Mouse (Mus musculus) urinary bladder, adult 18-20 months (tissue): ENCODE data around the gene Adora1.
"Not testable (repeated sequence)": the region's sequence is repeated elsewhere in the genome, so short reads cannot be mapped to it uniquely, and the experiment has no call there.

ENCODE experiments used
- DNase-seq, 2 experiments: peaks; one replicate each; pipeline ENCODE4 v3.0.0; 2022; ENCODE audit warnings: low spot score in 2 of 2, mixed read lengths in 2 of 2

Gene Adora1

DNA sequence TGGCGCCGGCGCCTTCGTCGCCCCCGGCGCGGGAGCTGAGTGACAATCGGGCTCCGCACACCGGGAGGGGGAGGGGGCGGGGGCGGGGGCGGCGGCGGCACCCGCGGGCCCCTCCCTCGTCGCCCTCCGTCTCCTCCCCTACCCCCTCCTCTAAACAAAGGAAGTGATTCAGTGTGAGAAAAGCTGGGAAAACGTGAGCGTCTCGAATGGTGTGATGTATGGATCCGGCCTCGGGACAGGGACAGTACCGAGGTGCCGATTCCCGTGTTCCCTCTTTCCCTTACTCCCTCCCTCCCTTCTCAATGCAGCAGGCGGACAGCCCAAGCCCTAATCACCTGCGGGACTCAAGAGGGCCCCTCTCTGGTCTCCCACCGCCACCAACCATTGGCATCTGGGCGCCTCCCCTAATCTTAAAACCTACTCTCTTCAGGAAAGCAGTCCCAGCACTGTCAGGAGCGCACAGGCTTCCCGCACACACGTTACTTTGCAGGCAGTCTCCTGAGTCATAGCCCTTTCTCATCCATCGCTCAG is at the start of gene Adora1:
Gene Adora1 (minus strand): TSS at position 41 of the 531 bp plus-strand sequence.
- no peak for DNase-seq

- no peak for DNase-seq
Measured at GRCm38 (mm10) chr1:134283108-134283507, 47.9 kb upstream of the Adora1 start.

GRCm38 (mm10) chr1:134282342-134282741 is 47.1 kb upstream of the Adora1 start:
- no peak for DNase-seq

DNA sequence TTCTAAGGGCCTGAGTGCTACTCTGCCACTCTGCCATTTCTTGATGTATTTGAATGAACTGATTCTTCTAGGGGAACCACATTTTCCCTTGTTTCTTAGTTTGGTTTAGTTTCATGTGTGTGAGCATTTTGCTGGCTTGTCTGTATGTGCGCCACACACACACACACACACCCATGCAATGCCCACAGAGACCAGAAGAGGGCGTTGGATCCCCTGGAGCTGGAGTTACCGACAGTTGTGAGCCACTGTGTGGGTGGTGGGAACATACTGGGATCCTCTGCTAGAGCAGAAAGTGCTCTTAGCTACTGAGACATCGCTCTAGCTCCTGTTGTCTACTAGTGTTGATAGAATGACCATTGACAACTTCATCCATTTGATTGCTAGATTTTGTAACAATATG is 46.3 kb upstream of the Adora1 start:
- no peak for DNase-seq

DNA sequence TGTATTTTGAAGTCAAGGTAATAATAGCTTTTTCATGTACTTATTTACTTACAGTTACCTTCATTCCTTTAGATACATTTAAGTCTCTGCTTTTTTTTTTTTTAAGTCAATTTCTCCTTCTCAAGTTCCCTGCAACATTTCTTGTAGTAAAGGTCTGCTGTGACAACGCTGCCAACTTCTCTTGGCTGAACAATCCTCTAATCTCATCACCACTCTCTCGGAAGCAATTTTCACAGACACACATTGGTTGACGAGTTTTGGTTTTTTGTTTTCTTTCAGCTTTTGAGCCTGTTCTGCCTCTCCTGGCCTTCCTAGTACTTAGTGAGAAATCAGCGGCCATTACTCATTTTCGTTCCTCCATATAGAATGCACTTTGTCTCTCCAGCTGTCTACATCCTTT is 44.9 kb upstream of the Adora1 start:
- DNase-seq, result no peak

DNA sequence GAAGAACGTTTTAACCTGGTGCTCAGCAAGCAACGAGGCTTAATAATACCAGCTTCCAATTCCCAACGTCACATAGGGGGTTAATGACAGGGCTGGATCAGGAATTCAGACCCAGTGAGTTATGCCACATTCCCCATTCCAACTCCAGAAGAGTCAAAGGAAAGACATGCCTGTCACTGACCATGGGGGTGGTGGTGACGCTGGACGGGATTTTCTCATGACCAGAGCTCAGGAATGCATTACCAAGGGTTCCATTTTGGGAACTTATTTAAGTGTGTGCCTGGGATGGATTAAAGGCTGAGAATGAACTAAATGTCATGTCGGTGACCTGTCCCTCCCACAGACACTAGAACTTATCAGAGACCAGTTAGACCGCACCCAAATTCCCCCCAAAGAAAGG is 41.6 kb upstream of the Adora1 start:
- no peak for DNase-seq

DNA sequence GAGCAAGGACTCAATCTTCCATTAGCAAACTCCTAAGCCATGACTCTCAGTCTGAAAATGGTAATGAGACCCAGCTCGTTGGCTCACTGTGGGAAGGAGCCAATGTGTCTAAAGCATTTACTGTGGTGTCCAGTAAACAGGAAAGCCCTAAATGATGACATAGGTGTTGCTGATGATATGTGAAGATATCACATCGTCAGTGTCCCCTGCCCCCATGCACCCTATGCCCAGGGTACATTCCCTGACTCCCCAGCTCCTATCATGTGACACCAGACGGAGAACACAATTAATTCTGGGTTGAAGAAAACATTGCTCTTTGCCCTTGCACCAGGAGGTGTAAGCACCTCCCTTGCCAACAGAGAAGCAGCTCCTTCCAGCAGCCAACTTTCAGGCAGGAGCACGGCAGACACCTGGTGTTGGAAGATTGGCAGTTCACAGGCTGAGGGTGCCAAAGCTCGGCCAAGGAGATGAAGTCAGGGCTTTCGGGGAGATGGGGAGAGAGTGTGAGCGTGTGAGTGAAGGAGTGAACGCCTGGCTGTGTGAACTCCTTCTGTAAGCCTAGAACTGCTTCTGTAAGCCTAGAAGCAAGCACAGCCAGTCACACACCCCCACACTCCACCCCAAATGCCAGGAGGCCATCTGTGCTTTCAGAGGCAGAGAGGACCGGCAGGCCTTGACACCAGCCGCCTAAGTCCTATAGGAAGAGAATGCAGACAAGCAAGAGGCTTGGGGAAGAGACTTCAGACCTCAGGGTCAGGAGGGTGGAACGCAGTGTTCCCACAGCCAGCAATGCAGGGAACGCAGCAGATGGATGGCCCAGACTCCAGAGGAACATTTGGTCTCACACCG is 40.6 kb upstream of the Adora1 start:
- DNase-seq, result no peak

DNA sequence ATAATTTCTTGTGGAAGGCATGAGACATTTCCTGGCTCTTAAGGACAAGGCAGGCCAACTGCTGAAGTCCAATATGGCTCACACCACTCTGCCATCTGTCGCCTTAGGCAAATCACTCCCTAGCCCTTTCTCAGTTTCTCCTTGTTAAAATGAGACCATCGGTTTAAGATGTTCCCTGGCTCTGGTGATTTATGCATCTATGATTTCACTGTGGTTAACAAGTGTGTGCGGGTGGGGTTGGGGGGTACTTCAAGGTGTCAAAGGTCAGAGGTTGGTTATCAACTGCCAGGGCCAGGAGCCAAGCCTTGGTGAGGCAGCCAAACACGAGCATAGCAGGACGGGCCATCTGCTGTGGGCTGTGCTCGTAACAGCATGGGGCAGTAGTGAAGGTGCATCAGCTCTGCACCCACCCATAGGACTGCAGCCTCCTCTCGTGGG is 39.3 kb upstream of the Adora1 start:
- no peak for DNase-seq

- DNase-seq, result no peak
Measured at GRCm38 (mm10) chr1:134273493-134274395, 38.5 kb upstream of the Adora1 start.

DNA sequence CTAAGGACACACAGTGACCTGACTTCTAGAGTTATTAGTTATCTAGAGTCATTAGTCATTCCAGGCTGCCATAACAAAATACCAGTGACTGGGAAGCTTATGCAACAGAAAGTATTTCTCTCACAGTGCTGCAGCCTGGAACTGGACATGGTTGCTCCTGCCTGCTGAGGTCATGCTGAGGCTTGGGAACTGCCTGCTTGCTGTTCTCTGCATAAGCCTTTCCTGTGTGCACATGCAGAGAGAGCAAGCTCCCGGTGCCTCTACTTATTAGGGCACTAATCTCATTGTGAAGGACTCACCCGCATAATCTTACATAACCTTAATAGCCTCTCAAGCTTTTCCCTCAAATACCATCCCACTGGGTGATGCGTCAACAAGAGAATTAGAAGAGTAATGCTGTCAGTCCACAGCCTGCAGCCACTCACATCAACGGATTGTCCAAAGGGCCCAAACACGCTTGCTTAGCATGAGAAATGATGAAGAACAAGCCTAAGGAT is 37.6 kb upstream of the Adora1 start:
- no peak for DNase-seq

GRCm38 (mm10) chr1:134270026-134270425 is 34.8 kb upstream of the Adora1 start:
- DNase-seq, result no peak

DNA sequence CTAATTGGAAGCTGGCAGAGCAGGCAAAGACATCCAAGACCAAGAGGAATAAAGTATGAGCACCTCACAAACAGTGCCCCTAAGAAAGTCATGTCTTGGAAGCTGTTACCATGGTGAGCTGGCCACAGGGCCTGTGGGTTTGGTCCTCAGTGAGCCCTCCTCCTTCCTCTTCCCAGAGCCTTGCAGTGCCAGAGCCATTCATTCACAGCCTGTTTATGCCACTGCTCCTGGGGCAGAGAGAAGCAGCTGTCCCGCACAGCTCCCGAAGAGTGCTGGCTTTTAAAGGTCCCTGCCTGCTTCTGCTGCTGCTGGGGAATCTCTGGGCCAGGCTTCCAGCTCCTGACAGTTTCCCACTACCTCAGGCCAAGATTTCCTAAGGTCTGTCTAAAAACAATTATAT is 30.6 kb upstream of the Adora1 start:
- DNase-seq, result no peak

- no peak for DNase-seq
Measured at GRCm38 (mm10) chr1:134264341-134264740, 29.1 kb upstream of the Adora1 start.

DNA sequence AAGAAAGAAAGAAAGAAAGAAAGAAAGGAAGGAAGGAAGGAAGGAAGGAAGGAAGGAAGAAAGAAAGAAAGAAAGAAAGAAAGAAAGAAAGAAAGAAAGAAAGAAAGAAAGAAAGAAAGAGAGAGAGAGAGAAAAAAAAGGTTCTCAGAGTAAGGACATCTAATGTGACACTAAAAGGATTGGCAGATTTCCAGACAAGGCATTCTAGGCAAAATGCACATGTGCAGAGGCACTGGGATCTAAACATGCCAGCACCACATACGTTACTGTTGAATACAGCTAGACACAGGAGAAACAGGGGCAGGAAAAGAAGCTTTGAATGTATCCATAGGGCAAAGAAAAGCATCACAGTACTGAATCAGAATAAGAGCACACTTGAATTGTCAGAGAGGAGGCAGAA is 14.4 kb upstream of the Adora1 start:
- not testable (repeated sequence) for DNase-seq

DNA sequence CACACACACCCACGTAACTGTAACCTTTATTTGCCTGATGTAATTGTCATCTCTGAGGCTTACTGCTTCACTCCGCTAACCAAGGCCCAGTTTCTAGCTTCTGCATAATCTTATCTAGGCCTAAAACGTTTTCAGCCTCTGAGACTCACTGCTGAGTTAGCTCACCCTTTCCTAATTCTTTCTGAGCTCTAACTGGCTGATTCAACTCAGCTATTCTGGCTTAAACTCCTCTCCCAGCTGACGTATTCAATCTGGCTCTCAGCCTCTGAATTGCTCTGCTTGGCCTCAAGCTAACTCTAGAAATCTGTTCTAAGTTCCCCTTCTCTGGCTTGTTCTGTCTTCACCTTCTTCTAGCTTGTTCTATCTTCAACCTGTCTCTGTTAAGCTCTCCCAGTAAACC is 11.4 kb upstream of the Adora1 start:
- DNase-seq, result no peak

GRCm38 (mm10) chr1:134245004-134245717 is 9.9 kb upstream of the Adora1 start:
- no peak for DNase-seq

DNA sequence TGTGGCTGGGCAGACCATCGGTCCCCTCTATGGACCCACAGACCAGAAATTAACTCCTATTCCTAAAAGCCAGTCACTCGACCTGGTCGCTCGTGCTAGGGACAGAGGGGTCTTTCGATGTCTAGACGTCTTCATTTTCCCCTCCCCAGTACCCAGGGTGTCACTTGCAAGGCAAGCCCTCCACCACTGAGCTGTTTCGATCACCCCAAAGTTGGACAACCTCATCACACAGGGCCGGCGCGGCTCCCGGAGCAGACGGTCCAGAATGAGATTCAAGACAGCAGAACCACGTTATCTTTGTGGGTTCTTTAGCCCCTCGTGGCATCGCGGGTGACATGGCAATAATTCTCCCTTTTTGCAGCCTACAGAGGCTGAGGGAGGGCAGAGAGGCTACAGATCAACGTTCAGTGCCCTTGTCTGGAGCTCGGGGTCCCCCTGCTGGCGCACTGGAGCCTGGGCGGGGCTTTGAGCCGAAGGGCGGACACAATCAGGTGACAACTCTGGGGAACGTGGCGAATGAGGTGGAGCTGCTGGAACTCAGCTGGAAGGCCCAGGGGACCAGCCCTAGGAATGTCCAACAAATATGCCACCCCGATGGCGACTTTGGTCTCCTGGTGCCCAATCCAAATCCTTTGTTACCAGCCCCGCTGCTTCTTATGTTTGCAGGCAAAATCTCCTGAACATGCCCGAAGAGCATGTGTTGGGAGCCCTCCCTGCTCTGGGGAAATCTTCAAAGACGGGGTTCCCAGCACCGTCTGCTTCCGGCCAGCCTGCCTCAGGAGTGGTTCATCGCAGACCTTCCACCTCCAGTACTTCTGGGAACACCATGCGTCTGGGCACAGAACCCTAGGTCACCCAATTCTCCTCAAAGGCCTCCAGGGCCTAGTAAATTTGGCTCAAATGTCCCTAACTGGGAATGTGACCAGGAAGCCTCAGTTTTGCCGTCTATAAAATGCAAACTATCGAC is 9.0 kb upstream of the Adora1 start:
- DNase-seq, result peak; percentile 86 to 95

DNA sequence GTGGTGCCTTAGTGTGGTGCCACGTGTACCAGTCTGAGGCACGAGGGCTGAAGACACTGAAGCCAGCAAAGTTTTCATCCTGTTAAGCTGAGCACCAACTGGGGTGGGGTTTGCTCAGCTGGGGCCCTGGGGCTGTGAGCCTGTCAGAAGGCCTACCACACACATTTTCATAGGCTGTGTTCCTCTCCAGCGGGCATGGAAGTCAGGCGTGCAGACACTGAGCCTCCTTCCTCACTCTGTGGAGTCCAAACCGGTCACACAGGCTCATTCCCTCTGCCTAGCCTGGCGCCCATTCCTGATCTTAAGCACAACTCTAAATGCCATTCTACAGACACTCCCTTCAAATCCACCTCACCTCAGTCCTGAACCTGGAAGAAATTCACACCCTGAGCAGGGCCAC is 8.3 kb upstream of the Adora1 start:
- no peak for DNase-seq

GRCm38 (mm10) chr1:134242286-134242685 is 7.1 kb upstream of the Adora1 start:
- no peak for DNase-seq

- DNase-seq, result no peak
Measured at GRCm38 (mm10) chr1:134241298-134241697, 6.1 kb upstream of the Adora1 start.
